Mouse (Mus musculus) hindbrain, embryonic 14.5 days (tissue): ENCODE results near the gene Trim28. TPM values are rescaled to one million over a fixed set of nuclear protein-coding genes. Genes with fewer than 3 reads are reported as not detected.

Experiments used
- ATAC-seq: fragments of 200-750 bp; cut with Nextera tagmentation; 2 replicates; pipeline ENCODE4 v1.8.0; 2017; ENCODE audit warnings: moderate number of reproducible peaks, mild to moderate bottlenecking, moderate TSS enrichment, moderate library complexity; ENCODE audit not compliant: low FRiP score
- DNase-seq: peaks from one replicate; pipeline ENCODE4 v3.0.0-alpha.2; 2015; ENCODE audit warnings: low spot score
- H3K27ac ChIP-seq: fragments of 300-500 bp; sonication (generic); 2 replicates; pipeline ENCODE4 v1.5.1; 2014; ENCODE audit warnings: mild to moderate bottlenecking, moderate library complexity
- H3K27me3 ChIP-seq: fragments of 300-500 bp; sonication (generic); 2 replicates; pipeline ENCODE4 v1.6.1; 2014; ENCODE audit warnings: mild to moderate bottlenecking, low read length, mixed read lengths; ENCODE audit not compliant: control insufficient read depth, insufficient read depth
- H3K36me3 ChIP-seq: fragments of 300-500 bp; sonication (generic); replicated peaks from 2 replicates; pipeline ENCODE4 v1.6.1; 2014; ENCODE audit not compliant: control insufficient read depth, insufficient read depth
- H3K4me1 ChIP-seq: fragments of 300-500 bp; sonication (generic); replicated peaks from 2 replicates; pipeline ENCODE4 v1.6.1; 2014; ENCODE audit warnings: antibody characterized with exemption, low read length, mixed read lengths; ENCODE audit not compliant: control insufficient read depth, insufficient read depth
- H3K4me2 ChIP-seq: fragments of 300-500 bp; sonication (generic); replicated peaks from 2 replicates; pipeline ENCODE4 v1.6.1; 2014; ENCODE audit warnings: mild to moderate bottlenecking, moderate library complexity
- H3K4me3 ChIP-seq: fragments of 300-500 bp; sonication (generic); replicated peaks from 2 replicates; pipeline ENCODE4 v1.5.1; 2014; ENCODE audit warnings: mild to moderate bottlenecking, low read length
- H3K9ac ChIP-seq: fragments of 300-500 bp; sonication (generic); 2 replicates; pipeline ENCODE4 v1.6.1; 2014
- H3K9me3 ChIP-seq: fragments of 300-500 bp; sonication (generic); 2 replicates; pipeline ENCODE4 v1.6.1; 2016; ENCODE audit warnings: low read length; ENCODE audit not compliant: control insufficient read depth
- WGBS: fragments of 180-500 bp; shearing (Covaris S2); extraction: QIAGEN DNeasy Blood & Tissue Kit; methylation state at CpG from one replicate; pipeline ENCODE4 v1.1.7; 2014; 5-methylcytosine and 5-hydroxymethylcytosine counted together
- polyA plus RNA-seq: library from polyadenylated mRNA; unstranded; fragments of >200 nt; fragmentation: Nextera tagmentation; extraction: Ambion mirVana; gene quantifications from 2 replicates; pipeline ENCODE4 v1.2.1, GENCODE M21; 2014

Trim28 gene
- polyA plus RNA-seq = 268 and 271 TPM in 2 replicates

GRCm38 (mm10) chr7:12998851-12999250, at the start of gene Trim28:
Gene Trim28 (plus strand): TSS chr7:12999114.
- ATAC-seq = no peak

GRCm38 (mm10) chr7:12949872-12950229, 49.1 kb upstream of the Trim28 start:
- DNase-seq (no peak), ATAC-seq (no peak; the same call in 1 of the 2 replicates)
- peak overlapping the region; percentile 68 for H3K9ac ChIP-seq
- H3K27ac ChIP-seq = peak overlapping the region; percentile 86
- peaks cover 9% of the 10 kb centered on the region for H3K4me1 ChIP-seq
- H3K4me2 ChIP-seq = peak overlapping the region; percentile 92
- H3K9me3 ChIP-seq = no peaks in the 10 kb centered on the region
- WGBS = 16% methylated on average over 16 of the region's 16 CpGs
- peak overlapping the region; percentile 50 for H3K4me3 ChIP-seq
- no peaks in the 10 kb centered on the region for H3K27me3 ChIP-seq
- no peaks in the 10 kb centered on the region for H3K36me3 ChIP-seq

More at GRCm38 (mm10) chr7:12998851-12999250, at the start of gene Trim28:
- no peak within 1 kb of the TSS for H3K9ac ChIP-seq
- H3K4me2 ChIP-seq = no peak within 1 kb of the TSS
- H3K9me3 ChIP-seq = no peaks in the 10 kb centered on the region
- no peak within 1 kb of the TSS for H3K4me3 ChIP-seq
- peaks cover 7% of the 10 kb centered on the region for H3K36me3 ChIP-seq
- no peaks in the 10 kb centered on the region for H3K27me3 ChIP-seq
- no peaks in the 10 kb centered on the region for H3K4me1 ChIP-seq
- WGBS = 85% methylated on average over 3 of the region's 3 CpGs
- no peak within 1 kb of the TSS for H3K27ac ChIP-seq
- DNase-seq = no peak

GRCm38 (mm10) chr7:12954896-12955295, 44.0 kb upstream of the Trim28 start:
- H3K9ac ChIP-seq = no peak overlapping the region
- DNase-seq = no peak
- H3K27me3 ChIP-seq = no peaks in the 10 kb centered on the region
- H3K4me3 ChIP-seq = no peak overlapping the region
- WGBS = 69% methylated on average over 3 of the region's 3 CpGs
- H3K4me2 ChIP-seq = no peak overlapping the region
- no peak for ATAC-seq
- no peaks in the 10 kb centered on the region for H3K36me3 ChIP-seq
- peaks cover 3% of the 10 kb centered on the region; the same call in 1 of the 2 replicates for H3K4me1 ChIP-seq
- H3K27ac ChIP-seq = no peak overlapping the region
- no peaks in the 10 kb centered on the region for H3K9me3 ChIP-seq

GRCm38 (mm10) chr7:12957511-12957910, 41.4 kb upstream of the Trim28 start:
- DNase-seq (no peak), ATAC-seq (no peak)
- WGBS = 78% methylated on average over 5 of the region's 5 CpGs
- Histone ChIP-seq H3K36me3 (no peaks in the 10 kb centered on the region), H3K27ac (no peak overlapping the region), H3K4me2 (no peak overlapping the region), H3K9me3 (no peaks in the 10 kb centered on the region), H3K4me1 (no peaks in the 10 kb centered on the region), H3K27me3 (no peaks in the 10 kb centered on the region), H3K4me3 (no peak overlapping the region), H3K9ac (no peak overlapping the region)

GRCm38 (mm10) chr7:12958948-12959347, 40.0 kb upstream of the Trim28 start:
- ATAC-seq (no peak), DNase-seq (no peak)
- H3K27ac ChIP-seq = no peak overlapping the region
- no peak overlapping the region for H3K4me3 ChIP-seq
- H3K4me1 ChIP-seq = no peaks in the 10 kb centered on the region
- no peak overlapping the region for H3K9ac ChIP-seq
- H3K36me3 ChIP-seq = no peaks in the 10 kb centered on the region
- 81% methylated on average over 4 of the region's 4 CpGs for WGBS
- no peaks in the 10 kb centered on the region for H3K9me3 ChIP-seq
- H3K27me3 ChIP-seq = no peaks in the 10 kb centered on the region
- H3K4me2 ChIP-seq = no peak overlapping the region

GRCm38 (mm10) chr7:12959718-12960117, 39.2 kb upstream of the Trim28 start:
- Histone ChIP-seq H3K9ac (no peak overlapping the region), H3K4me3 (no peak overlapping the region), H3K27ac (no peak overlapping the region), H3K4me2 (no peak overlapping the region), H3K36me3 (no peaks in the 10 kb centered on the region), H3K27me3 (no peaks in the 10 kb centered on the region), H3K9me3 (no peaks in the 10 kb centered on the region), H3K4me1 (peaks cover 4% of the 10 kb centered on the region; the same call in 1 of the 2 replicates)
- ATAC-seq = no peak
- 20% methylated on average over 4 of the region's 4 CpGs for WGBS
- no peak for DNase-seq

GRCm38 (mm10) chr7:12961511-12962141, 37.3 kb upstream of the Trim28 start:
- H3K9me3 ChIP-seq = no peaks in the 10 kb centered on the region
- no peaks in the 10 kb centered on the region for H3K27me3 ChIP-seq
- DNase-seq (peak; percentile 85), ATAC-seq (peak; percentile 83)
- H3K9ac ChIP-seq = peak overlapping the region; percentile 58
- peak overlapping the region; percentile 39 for H3K4me3 ChIP-seq
- 3% methylated on average over 29 of the region's 29 CpGs for WGBS
- peak overlapping the region; percentile 79 for H3K27ac ChIP-seq
- peak overlapping the region; percentile 59 for H3K4me2 ChIP-seq
- peaks cover 13% of the 10 kb centered on the region for H3K4me1 ChIP-seq
- H3K36me3 ChIP-seq = no peaks in the 10 kb centered on the region

- Histone ChIP-seq H3K36me3 (peaks cover 21% of the 10 kb centered on the region), H3K4me2 (peak within 1 kb of the TSS; percentile 81), H3K9ac (peak within 1 kb of the TSS; percentile 78), H3K9me3 (no peaks in the 10 kb centered on the region), H3K27ac (peak within 1 kb of the TSS; percentile 89), H3K4me1 (peaks cover 25% of the 10 kb centered on the region), H3K4me3 (peak within 1 kb of the TSS; percentile 65), H3K27me3 (no peaks in the 10 kb centered on the region)
- WGBS = under 1% methylated on average over 23 of the region's 23 CpGs
- DNase-seq = peak; percentile 85
- peak; percentile 91 for ATAC-seq
Measured at GRCm38 (mm10) chr7:12965678-12966091, 33.2 kb upstream of the Trim28 start, which contains the start of gene Zfp324. Gene Zfp324 (plus strand): TSS chr7:12965838.

GRCm38 (mm10) chr7:12966104-12966845, 32.6 kb upstream of the Trim28 start:
- Histone ChIP-seq H3K4me2 (peak overlapping the region; percentile 81), H3K4me3 (peak overlapping the region; percentile 65), H3K9me3 (no peaks in the 10 kb centered on the region), H3K36me3 (peaks cover 27% of the 10 kb centered on the region), H3K27ac (peak overlapping the region; percentile 89), H3K4me1 (peaks cover 25% of the 10 kb centered on the region), H3K27me3 (no peaks in the 10 kb centered on the region), H3K9ac (peak overlapping the region; percentile 78)
- DNase-seq = no peak
- WGBS = under 1% methylated on average over 25 of the region's 29 CpGs
- peak; percentile 59 for ATAC-seq
